Mouse (Mus musculus): ENCODE measurements at regions not wholly inside any gene's neighbourhood (a gene's known extent, or its start where the extent isn't known, plus 50 kb on each side); places are given as distances from the start of the nearest gene placed in this dataset.

GRCm38 (mm10) chr4:45727474-45727873 is 71.3 kb upstream of the Aldh1b1 start:
- no peak for TF ChIP-seq CTCF (IDR thresholded peaks at IDR 0.05)
- no peak for TF ChIP-seq EP300 (IDR thresholded peaks at IDR 0.05)
